Mouse (Mus musculus): ENCODE measurements at regions not wholly inside any gene's neighbourhood (a gene's known extent, or its start where the extent isn't known, plus 50 kb on each side); places are given as distances from the start of the nearest gene placed in this dataset.
A peak's percentile ranks its signal among the peaks of the same experiment; 100 is the strongest.

- no peak for DNase-seq (ENCODE audit: low read depth)
Observed at GRCm38 (mm10) chr10:8071858-8072257, 115.8 kb upstream of the Tab2 start.

- DNase-seq (ENCODE audit: low read depth) = no peak
Observed at GRCm38 (mm10) chr10:8070472-8070871, 114.4 kb upstream of the Tab2 start.

- no peak for DNase-seq (ENCODE audit: low read depth)
Observed at GRCm38 (mm10) chr10:8066926-8067325, 110.9 kb upstream of the Tab2 start.

GRCm38 (mm10) chr10:8065746-8066145 lies 109.7 kb upstream of the Tab2 start:
- peak; percentile 71 for DNase-seq (ENCODE audit: low read depth)

GRCm38 (mm10) chr10:8064281-8064680 lies 108.3 kb upstream of the Tab2 start:
- no peak for DNase-seq (ENCODE audit: low read depth)

DNA sequence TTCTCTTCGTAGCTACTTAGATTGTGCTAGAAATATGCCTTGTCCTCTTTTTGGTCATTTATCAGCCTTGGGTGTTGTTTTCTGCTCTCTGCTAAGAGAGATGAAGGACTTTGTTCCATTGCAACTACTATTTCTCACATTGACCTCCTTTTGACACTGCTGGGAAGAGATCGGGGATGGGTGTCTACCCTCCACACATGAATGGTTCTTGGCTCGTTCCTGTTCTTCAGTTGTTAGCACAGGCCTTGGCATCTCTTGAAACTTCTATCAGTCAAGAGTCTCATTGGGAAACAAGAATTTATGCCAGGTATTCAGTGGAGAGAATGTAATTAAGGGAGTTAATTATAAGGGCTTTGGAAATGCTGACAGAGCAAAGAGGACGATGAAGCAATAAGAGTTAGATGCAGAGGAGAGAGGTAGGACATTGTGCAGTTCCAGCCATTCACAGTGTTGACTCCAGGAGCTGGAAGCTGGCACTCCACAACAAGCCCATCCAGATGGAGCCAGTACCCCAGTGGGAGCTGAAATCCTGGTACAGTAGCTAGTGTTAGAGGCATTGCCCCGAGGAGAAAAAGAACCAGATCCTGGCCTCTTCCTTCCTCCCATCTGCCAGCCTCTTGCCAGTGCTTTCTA lies 107.5 kb upstream of the Tab2 start:
- no peak for DNase-seq (ENCODE audit: low read depth)

DNA sequence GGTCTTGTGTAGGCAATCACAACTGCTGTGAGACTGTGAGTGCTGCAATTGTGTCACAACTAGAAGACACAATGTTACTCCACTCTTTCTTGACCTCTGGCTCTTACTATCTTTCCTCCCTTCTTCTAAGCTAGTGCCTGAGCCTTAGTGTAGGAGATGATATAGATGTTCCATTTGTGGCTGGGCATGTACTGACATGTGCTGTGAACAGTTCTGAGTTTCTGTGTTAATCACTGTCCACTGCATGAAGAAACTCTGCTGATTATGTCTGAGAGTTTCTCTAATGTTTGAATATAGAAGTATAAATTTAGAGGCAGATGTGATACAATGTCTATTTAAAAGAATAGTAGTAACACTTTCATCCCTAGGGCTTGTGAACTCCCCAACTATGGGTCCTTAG lies 105.0 kb upstream of the Tab2 start:
- DNase-seq (ENCODE audit: low read depth) = no peak

- DNase-seq (ENCODE audit: low read depth) = no peak
Observed at GRCm38 (mm10) chr10:8059769-8060168, 103.7 kb upstream of the Tab2 start.

DNA sequence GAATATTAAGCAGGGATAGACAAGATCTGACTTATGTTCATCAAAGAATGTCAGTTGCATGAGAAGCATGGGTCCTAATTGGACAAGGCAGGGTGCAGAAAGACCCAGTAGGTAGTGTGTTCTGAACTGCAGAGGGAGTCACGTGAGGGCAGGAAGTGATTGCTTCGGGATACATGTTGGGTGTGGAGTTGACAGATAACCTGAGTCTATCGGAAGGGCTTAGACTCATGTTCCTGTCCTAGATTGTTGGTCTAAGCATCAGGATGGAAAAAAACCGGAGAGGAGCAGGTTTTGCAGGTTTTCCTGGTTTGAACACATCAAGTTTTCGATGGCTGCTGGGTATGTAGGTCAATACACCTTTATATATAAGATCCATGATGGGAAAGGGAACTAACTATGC lies 101.8 kb upstream of the Tab2 start:
- DNase-seq (ENCODE audit: low read depth) = no peak

GRCm38 (mm10) chr10:8055293-8055692 lies 99.3 kb upstream of the Tab2 start:
- peak; percentile 79 for DNase-seq (ENCODE audit: low read depth)

GRCm38 (mm10) chr10:8043416-8044163 lies 87.6 kb upstream of the Tab2 start:
- no peak for DNase-seq (ENCODE audit: low read depth)

DNA sequence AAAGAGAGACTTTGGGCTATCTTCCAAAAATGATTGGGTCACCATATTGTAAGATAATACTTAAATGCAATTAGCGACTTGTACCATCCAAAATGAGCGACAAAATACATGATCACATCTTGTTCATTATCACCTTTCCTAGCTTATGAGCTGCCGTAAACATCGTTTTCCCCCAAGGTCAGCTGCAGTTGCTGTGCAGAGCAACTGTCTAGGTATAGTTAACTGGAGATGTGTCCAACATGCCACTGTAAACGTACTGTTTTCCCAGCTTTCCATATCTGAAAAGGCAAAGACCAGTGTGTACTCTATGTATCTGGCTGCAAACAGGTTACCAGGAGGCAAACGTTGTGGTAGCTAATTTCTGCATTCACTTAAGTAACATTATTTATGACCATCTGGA lies 86.3 kb upstream of the Tab2 start:
- DNase-seq (ENCODE audit: low read depth) = no peak

- DNase-seq (ENCODE audit: low read depth) = no peak
Observed at GRCm38 (mm10) chr10:8041790-8042189, 85.8 kb upstream of the Tab2 start.

- DNase-seq (ENCODE audit: low read depth) = no peak
Observed at GRCm38 (mm10) chr10:8037986-8038631, 82.1 kb upstream of the Tab2 start.

GRCm38 (mm10) chr10:8036293-8036692 lies 80.3 kb upstream of the Tab2 start:
- DNase-seq (ENCODE audit: low read depth) = no peak

GRCm38 (mm10) chr10:8035310-8035709 lies 79.3 kb upstream of the Tab2 start:
- DNase-seq (ENCODE audit: low read depth) = no peak

DNA sequence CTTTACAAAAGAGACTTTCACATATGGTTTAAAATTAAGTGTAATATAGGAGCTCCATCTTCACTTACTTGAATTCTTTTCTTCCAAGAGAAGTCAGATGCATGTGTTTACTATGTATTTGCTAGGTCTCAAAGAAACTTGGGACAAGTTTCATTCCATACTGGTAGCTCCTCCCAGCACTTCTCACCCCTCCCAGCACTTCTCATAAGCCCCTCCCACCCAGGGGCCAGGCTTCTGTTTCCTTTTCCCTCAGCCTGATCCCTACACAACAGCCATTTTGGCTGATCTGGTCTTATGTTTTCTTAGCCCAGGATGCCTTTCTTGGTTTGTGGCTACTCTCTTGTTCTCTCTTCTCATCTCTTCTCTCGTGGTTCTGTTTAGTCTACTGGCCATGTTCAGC lies 76.2 kb upstream of the Tab2 start:
- DNase-seq (ENCODE audit: low read depth) = no peak

DNA sequence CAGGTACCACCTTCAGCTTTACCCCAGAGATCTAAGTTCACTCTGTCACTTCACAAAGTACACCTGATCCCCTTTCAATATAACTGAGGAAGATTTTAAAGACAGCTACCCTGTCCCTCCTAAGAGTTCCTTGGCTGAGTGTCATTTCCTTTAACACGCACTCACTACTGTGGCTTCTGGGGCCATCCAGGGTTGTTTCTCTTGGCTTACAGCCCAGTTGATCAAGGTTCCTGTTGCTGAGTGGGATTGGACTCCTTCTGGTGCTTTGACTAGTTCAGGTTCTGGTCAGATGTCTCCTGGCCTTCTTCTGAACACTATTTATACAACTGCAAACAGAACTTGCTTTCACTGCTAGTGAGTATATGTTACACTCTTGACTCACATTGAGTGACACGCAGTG lies 72.8 kb upstream of the Tab2 start:
- no peak for DNase-seq (ENCODE audit: low read depth)

DNA sequence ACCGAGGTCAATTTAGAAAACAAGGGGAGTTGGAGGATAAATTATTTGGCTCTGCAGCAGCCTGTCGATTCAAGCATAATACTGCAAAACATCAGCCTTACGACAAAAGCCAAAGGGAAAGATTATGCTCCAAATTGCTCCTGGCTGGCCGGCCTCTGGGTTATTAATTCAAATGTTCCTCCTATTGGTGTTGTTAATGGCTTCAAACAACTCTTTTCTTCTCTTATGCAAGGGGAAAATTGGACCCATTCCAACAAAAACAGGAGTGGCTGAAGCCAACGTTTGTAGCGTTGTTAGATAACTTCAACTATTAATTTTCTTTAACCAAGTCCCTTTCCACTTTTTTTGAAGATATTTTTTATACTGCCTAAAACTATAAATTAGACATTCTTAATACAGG lies 71.0 kb upstream of the Tab2 start:
- DNase-seq (ENCODE audit: low read depth) = no peak

DNA sequence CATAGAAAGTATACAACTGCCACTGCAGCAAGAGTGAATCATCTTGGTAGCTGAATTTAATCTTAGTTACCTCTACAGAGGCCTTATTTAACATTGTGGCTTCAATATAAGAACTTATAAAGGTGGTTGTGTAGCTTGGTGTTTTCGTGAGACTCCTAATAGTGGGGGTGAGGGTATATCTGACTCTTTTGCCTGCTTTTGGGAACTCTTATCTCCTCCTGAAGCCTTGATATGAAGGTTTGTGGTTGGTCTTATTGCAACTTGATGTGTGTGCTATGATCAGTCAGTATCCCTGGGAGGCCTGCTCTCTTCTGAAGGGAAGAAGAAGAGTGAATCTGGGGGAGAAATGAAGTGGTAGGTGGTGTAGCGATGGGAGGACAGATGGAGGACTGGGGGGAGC lies 67.7 kb upstream of the Tab2 start:
- DNase-seq (ENCODE audit: low read depth) = no peak

DNA sequence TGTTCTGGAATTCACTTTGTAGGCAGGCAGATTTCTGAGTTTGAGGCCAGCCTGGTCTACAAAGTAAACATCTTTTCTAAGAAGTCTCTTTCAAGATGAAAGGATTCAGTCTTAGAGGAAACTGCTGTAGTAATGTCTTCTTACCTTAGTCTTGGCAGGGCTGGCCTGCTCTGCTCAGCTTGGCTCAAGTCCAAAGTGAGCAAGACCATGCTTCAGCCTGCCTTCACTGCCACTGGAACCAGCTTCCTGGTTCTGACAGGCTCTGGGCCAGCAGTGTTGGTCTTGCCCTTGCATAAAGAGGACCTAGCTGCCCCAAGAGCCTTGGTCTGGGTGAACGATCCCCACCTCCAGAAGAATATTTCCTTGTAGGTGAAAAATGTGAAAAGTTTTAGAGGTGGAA lies 65.9 kb upstream of the Tab2 start:
- DNase-seq (ENCODE audit: low read depth) = no peak

- DNase-seq (ENCODE audit: low read depth) = peak; percentile 6
Observed at GRCm38 (mm10) chr10:8020916-8021705, 65.1 kb upstream of the Tab2 start.

DNA sequence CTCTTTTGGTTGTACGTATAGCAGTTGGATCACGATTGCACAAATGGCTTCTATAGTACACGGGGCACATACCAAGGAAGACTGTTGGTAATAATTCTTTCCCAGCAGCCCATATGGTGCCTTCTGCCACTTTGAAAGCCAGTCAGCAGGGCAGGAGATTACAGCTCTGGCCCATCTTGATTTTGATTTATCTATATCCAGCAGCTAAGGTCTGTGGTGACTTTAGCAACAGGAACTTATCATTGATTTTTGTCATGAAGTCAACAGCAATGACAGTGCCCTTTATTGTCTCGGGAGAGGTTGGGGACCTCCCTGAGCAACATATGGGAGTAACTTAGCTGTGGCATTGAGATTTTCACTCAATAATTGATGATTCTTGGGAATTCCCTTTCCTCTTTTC lies 64.1 kb upstream of the Tab2 start:
- no peak for DNase-seq (ENCODE audit: low read depth)
